ENCODE assay signal across 8 mouse cellular contexts in the genomic region with DNA sequence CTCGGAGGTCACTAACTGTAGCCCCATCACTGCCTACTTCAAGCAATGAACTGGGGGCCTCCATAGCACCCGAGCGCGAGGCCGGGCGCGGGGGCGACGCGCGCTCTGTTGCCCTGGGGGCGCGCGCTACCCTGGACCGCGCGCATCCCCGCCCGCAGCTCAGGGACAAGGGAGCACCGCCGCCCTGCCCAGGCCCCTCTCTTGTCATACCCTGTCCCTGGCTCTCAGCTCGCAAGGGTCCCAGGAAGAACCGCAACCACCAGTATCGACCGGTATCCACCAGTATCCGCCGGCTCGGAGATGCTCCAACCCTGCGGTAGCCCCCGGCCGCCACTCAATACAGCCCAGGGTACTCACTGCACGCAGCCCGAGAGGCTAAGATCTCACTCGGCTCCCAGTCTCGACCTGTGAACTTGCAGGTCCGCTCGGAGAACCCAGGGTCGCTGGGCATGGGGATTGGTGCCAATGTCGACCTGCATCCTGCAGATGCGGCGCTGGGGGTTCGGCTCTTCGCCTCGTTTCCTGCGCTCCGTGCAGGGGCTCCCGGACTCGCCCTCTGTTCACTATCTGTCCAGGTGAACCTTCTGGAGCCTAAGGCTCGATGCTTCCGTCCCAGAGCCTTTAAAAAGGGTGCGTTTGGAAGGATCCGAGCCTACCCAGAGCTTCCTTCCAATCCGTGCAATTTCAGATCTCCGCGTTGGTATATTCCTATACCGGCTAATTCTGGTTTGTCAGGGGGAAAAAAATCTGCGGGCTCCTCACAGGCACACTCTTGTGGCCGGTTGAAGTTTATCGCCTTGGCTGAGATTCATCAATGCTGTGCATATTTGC. TPM values are rescaled to one million over a fixed set of nuclear protein-coding genes. Genes with fewer than 3 reads are reported as not detected.
DNase-seq lines count a peak whose midpoint lies in the region; ATAC-seq and TF ChIP-seq lines count a peak whose summit lies in the region.

Gene Slc16a14, minus strand, starts transcription at position 632 of the 831 bp plus-strand sequence.

- peak; percentile 28 to 36 for DNase-seq in adrenal gland, adult 18-20 months (ENCODE audit: low spot score in 2 of 2)
- DNase-seq in adrenal gland, adult 8-10 months: no peak
- DNase-seq in brain, embryonic 14.5 days (ENCODE audit: low read depth): peak; percentile 94
- DNase-seq in forebrain, embryonic 11.5 days (ENCODE audit: low spot score): peak; percentile 83
- peak; percentile 29 to 58 for DNase-seq in left cerebral cortex, adult 18-20 months (ENCODE audit: low spot score in 2 of 2)

- no peaks in the 10 kb centered on the region for H3K4me1 ChIP-seq in forebrain, embryonic 11.5 days (replicated peaks; ENCODE audit: control insufficient read depth, insufficient read depth, low read length)
- peaks cover 7% of the 10 kb centered on the region for H3K4me1 ChIP-seq in hindbrain, embryonic 16.5 days (ENCODE audit: control insufficient read depth, insufficient read depth, low read depth, low read length)
- peaks cover 6% of the 10 kb centered on the region; the same call in 1 of the 2 replicates for H3K4me1 ChIP-seq in midbrain, embryonic 12.5 days
- peaks cover 9% of the 10 kb centered on the region for H3K4me1 ChIP-seq in testis, adult 2 months (ENCODE audit: control insufficient read depth, insufficient read depth, low read length)

- peak; percentile 58; the same call in 1 of the 2 replicates for TF ChIP-seq CTCF in brain, embryonic 14.5 days (IDR thresholded peaks at IDR 0.05; ENCODE audit: borderline replicate concordance, extremely low read depth, insufficient read depth, insufficient read length)
- no peak for TF ChIP-seq CTCF in testis, adult 2 months (IDR thresholded peaks at IDR 0.05; ENCODE audit: control insufficient read depth, insufficient read depth, insufficient replicate concordance, low read depth, low read length)

- H3K4me3 ChIP-seq in forebrain, embryonic 11.5 days (ENCODE audit: low read depth, low read length): peak within 1 kb of the TSS; percentile 62
- H3K4me3 ChIP-seq in hindbrain, embryonic 16.5 days (ENCODE audit: low read length): peak within 1 kb of the TSS; percentile 76
- H3K4me3 ChIP-seq in midbrain, embryonic 12.5 days: peak within 1 kb of the TSS; percentile 69
- H3K4me3 ChIP-seq in testis, adult 2 months (ENCODE audit: control insufficient read depth, low read depth, low read length): peak within 1 kb of the TSS; percentile 76

- peak within 1 kb of the TSS; percentile 95 for H3K4me2 ChIP-seq in forebrain, embryonic 11.5 days (ENCODE audit: low read depth, low read length, severe bottlenecking)
- H3K4me2 ChIP-seq in hindbrain, embryonic 16.5 days (ENCODE audit: low read length): peak within 1 kb of the TSS; percentile 63
- peak within 1 kb of the TSS; percentile 61 for H3K4me2 ChIP-seq in midbrain, embryonic 12.5 days (replicated peaks)

- no peaks in the 10 kb centered on the region for H3K27me3 ChIP-seq in forebrain, embryonic 11.5 days (ENCODE audit: control insufficient read depth, insufficient read depth, low read length)
- H3K27me3 ChIP-seq in hindbrain, embryonic 16.5 days (replicated peaks; ENCODE audit: control insufficient read depth, insufficient read depth, low read length): no peaks in the 10 kb centered on the region
- no peaks in the 10 kb centered on the region for H3K27me3 ChIP-seq in midbrain, embryonic 12.5 days
- H3K27me3 ChIP-seq in testis, adult 2 months (ENCODE audit: control insufficient read depth, insufficient read depth, low read length): no peaks in the 10 kb centered on the region

- peak within 1 kb of the TSS; percentile 37; the same call in 1 of the 2 replicates for H3K27ac ChIP-seq in forebrain, embryonic 11.5 days (ENCODE audit: low read depth, low read length)
- peak within 1 kb of the TSS; percentile 95 for H3K27ac ChIP-seq in hindbrain, embryonic 16.5 days (ENCODE audit: low read depth, low read length)
- peak within 1 kb of the TSS; percentile 91 for H3K27ac ChIP-seq in midbrain, embryonic 12.5 days (replicated peaks)
- H3K27ac ChIP-seq in testis, adult 2 months (ENCODE audit: control insufficient read depth, insufficient read depth, low read depth, low read length): peak within 1 kb of the TSS; percentile 52; the same call in 1 of the 2 replicates

- under 1% methylated on average over 59 of the region's 59 CpGs for WGBS in forebrain, embryonic 11.5 days
- under 1% methylated on average over 50 of the region's 59 CpGs for WGBS in hindbrain, embryonic 16.5 days
- WGBS in midbrain, embryonic 12.5 days: under 1% methylated on average over 55 of the region's 59 CpGs

- TF ChIP-seq POLR2A in brain, embryonic 14.5 days (IDR thresholded peaks at IDR 0.05; ENCODE audit: borderline replicate concordance, extremely low read depth, insufficient read depth, insufficient read length, poor library complexity, severe bottlenecking): peak; percentile 76
- TF ChIP-seq POLR2A in testis, adult 2 months (IDR thresholded peaks at IDR 0.05; ENCODE audit: control insufficient read depth, low read depth, low read length): no peak

- H3K9me3 ChIP-seq in forebrain, embryonic 11.5 days (ENCODE audit: control insufficient read depth, low read length): no peaks in the 10 kb centered on the region
- no peaks in the 10 kb centered on the region for H3K9me3 ChIP-seq in hindbrain, embryonic 16.5 days (ENCODE audit: control insufficient read depth, low read length)
- H3K9me3 ChIP-seq in midbrain, embryonic 12.5 days: no peaks in the 10 kb centered on the region

- peak; percentile 88 for ATAC-seq in forebrain, embryonic 11.5 days (replicated peaks; ENCODE audit: low FRiP score)
- ATAC-seq in hindbrain, embryonic 16.5 days: peak; percentile 90
- peak; percentile 86 for ATAC-seq in midbrain, embryonic 12.5 days (ENCODE audit: low FRiP score, low read depth)

- H3K9ac ChIP-seq in forebrain, embryonic 11.5 days (ENCODE audit: low read length): peak within 1 kb of the TSS; percentile 77
- peak within 1 kb of the TSS; percentile 90 for H3K9ac ChIP-seq in hindbrain, embryonic 16.5 days (ENCODE audit: low read depth, low read length)
- H3K9ac ChIP-seq in midbrain, embryonic 12.5 days (replicated peaks): peak within 1 kb of the TSS; percentile 85

- no peaks in the 10 kb centered on the region for H3K36me3 ChIP-seq in forebrain, embryonic 11.5 days (ENCODE audit: control insufficient read depth, insufficient read depth, low read length)
- no peaks in the 10 kb centered on the region for H3K36me3 ChIP-seq in hindbrain, embryonic 16.5 days (ENCODE audit: control insufficient read depth, insufficient read depth, low read length)
- H3K36me3 ChIP-seq in midbrain, embryonic 12.5 days: no peaks in the 10 kb centered on the region
- no peaks in the 10 kb centered on the region for H3K36me3 ChIP-seq in testis, adult 2 months (ENCODE audit: control insufficient read depth, insufficient read depth, low read length)

RNA-seq across cellular contexts. Expression of gene Slc16a14, which starts in this region (rescaled TPM):
- 1 to 10 TPM; 1.7 to 4.1 TPM for total RNA-seq in adrenal gland, adult 18-20 months (2021)
- total RNA-seq in adrenal gland, adult 8-10 months (2022): 10 to 100 TPM in 2 of 4 experiments, 1 to 10 TPM in 2; 3.8 to 19.2 (median 11.4) TPM
- polyA plus RNA-seq in brain, embryonic 14.5 days (2012; rRNA removed): 8.8 and 10.9 TPM in 2 replicates
- 3.0 and 4.5 TPM in 2 replicates for polyA plus RNA-seq in forebrain, embryonic 11.5 days (2014; fragmentation: Nextera tagmentation; extraction: Ambion mirVana)
- 10.3 and 15.0 TPM in 2 replicates for polyA plus RNA-seq in hindbrain, embryonic 16.5 days (2015; fragmentation: Nextera tagmentation; extraction: Ambion mirVana)
- total RNA-seq in left cerebral cortex, adult 18-20 months (2021): 10 to 100 TPM in 1 of 2 experiments, 1 to 10 TPM in 1; 9.7 to 10.9 TPM
- 12.3 and 15.4 TPM in 2 replicates for polyA plus RNA-seq in midbrain, embryonic 12.5 days (2016; fragmentation: Nextera tagmentation; extraction: Ambion mirVana)
- polyA plus RNA-seq in testis, adult 2 months (2012; rRNA removed): 1.1 and 1.8 TPM in 2 replicates

Comparison
In these comparisons a context has a peak if more than half of its experiments do, and no peak if none do; other contexts are left out.
1. H3K27ac ChIP-seq: peak in every context shown above with its lines; median percentile 95 in hindbrain, embryonic 16.5 days; 91 in midbrain, embryonic 12.5 days; 52 in testis, adult 2 months; 37 in forebrain, embryonic 11.5 days.